Mouse (Mus musculus): ENCODE results near the gene Cpsf2. TPM values are rescaled to one million over a fixed set of nuclear protein-coding genes. Genes with fewer than 3 reads are reported as not detected.
"Not testable (repeated sequence)": the region's sequence is repeated elsewhere in the genome, so short reads cannot be mapped to it uniquely, and the experiment has no call there.

Gene Cpsf2
- polyA plus RNA-seq, 1 experiment from 2014 or later = 25.1 TPM

GRCm38 (mm10) chr12:101958960-101959780, 16.6 kb upstream of the Cpsf2 start:
- not testable (repeated sequence) for H3K4me1 ChIP-seq; H3K9ac ChIP-seq; H3K9me3 ChIP-seq (replicated peaks); ATAC-seq (ENCODE audit: insufficient number of reproducible peaks, low FRiP score, low TSS enrichment, low read depth); H3K36me3 ChIP-seq; H3K27ac ChIP-seq (replicated peaks); H3K27me3 ChIP-seq
- Histone ChIP-seq H3K4me2 (replicated peaks) (peak overlapping the region; percentile 30), H3K4me3 (replicated peaks) (0 out of 2 replicates have a peak overlapping the region, but pooled peaks have one; percentile 73)
- 92% methylated on average over 5 of the region's 5 CpGs for WGBS

GRCm38 (mm10) chr12:101971311-101971710, 4.5 kb upstream of the Cpsf2 start:
- no peak overlapping the region for H3K4me2 ChIP-seq (replicated peaks)
- H3K4me3 ChIP-seq (replicated peaks) = no peak overlapping the region
- H3K27me3 ChIP-seq = no peaks in the 10 kb centered on the region
- 91% methylated on average over 2 of the region's 2 CpGs for WGBS
- H3K27ac ChIP-seq (replicated peaks) = no peak overlapping the region
- peaks cover 19% of the 10 kb centered on the region for H3K36me3 ChIP-seq
- H3K4me1 ChIP-seq = peaks cover 8% of the 10 kb centered on the region
- no peak overlapping the region for H3K9ac ChIP-seq
- ATAC-seq (ENCODE audit: insufficient number of reproducible peaks, low FRiP score, low TSS enrichment, low read depth) = no peak
- no peaks in the 10 kb centered on the region for H3K9me3 ChIP-seq (replicated peaks)

GRCm38 (mm10) chr12:101972230-101972629, 3.6 kb upstream of the Cpsf2 start:
- no peak overlapping the region for H3K9ac ChIP-seq
- no peaks in the 10 kb centered on the region for H3K9me3 ChIP-seq (replicated peaks)
- WGBS = 88% methylated on average over 3 of the region's 3 CpGs
- H3K4me1 ChIP-seq = peaks cover 15% of the 10 kb centered on the region
- ATAC-seq (ENCODE audit: insufficient number of reproducible peaks, low FRiP score, low TSS enrichment, low read depth) = no peak
- H3K27ac ChIP-seq (replicated peaks) = no peak overlapping the region
- no peaks in the 10 kb centered on the region for H3K27me3 ChIP-seq
- no peak overlapping the region for H3K4me3 ChIP-seq (replicated peaks)
- H3K4me2 ChIP-seq (replicated peaks) = no peak overlapping the region
- peaks cover 17% of the 10 kb centered on the region for H3K36me3 ChIP-seq

GRCm38 (mm10) chr12:101974571-101974970, 1.2 kb upstream of the Cpsf2 start:
- 20% methylated on average over 1 of the region's 1 CpGs for WGBS
- H3K27ac ChIP-seq (replicated peaks) = no peak overlapping the region

GRCm38 (mm10) chr12:101975167-101975600, 604 bp upstream of the Cpsf2 start:
- H3K9ac ChIP-seq = peak overlapping the region; percentile 87
- ATAC-seq (ENCODE audit: insufficient number of reproducible peaks, low FRiP score, low TSS enrichment, low read depth) = no peak; the same call in 1 of the 2 replicates
- no peaks in the 10 kb centered on the region for H3K9me3 ChIP-seq (replicated peaks)
- H3K4me2 ChIP-seq (replicated peaks) = peak overlapping the region; percentile 60
- WGBS = under 1% methylated on average over 23 of the region's 23 CpGs
- H3K27ac ChIP-seq (replicated peaks) = peak overlapping the region; percentile 94
- peak overlapping the region; percentile 93 for H3K4me3 ChIP-seq (replicated peaks)
- H3K4me1 ChIP-seq = peaks cover 23% of the 10 kb centered on the region
- H3K27me3 ChIP-seq = no peaks in the 10 kb centered on the region
- no peaks in the 10 kb centered on the region for H3K36me3 ChIP-seq

More at GRCm38 (mm10) chr12:101974571-101974970, 1.2 kb upstream of the Cpsf2 start:
- peak overlapping the region; percentile 87 for H3K9ac ChIP-seq
- peak overlapping the region; percentile 93 for H3K4me3 ChIP-seq (replicated peaks)
- H3K9me3 ChIP-seq (replicated peaks) = no peaks in the 10 kb centered on the region
- peaks cover 23% of the 10 kb centered on the region for H3K4me1 ChIP-seq
- no peak for ATAC-seq (ENCODE audit: insufficient number of reproducible peaks, low FRiP score, low TSS enrichment, low read depth)
- peaks cover under 1% of the 10 kb centered on the region; the same call in 1 of the 2 replicates for H3K36me3 ChIP-seq
- H3K4me2 ChIP-seq (replicated peaks) = peak overlapping the region; percentile 60
- H3K27me3 ChIP-seq = no peaks in the 10 kb centered on the region

GRCm38 (mm10) chr12:101976651-101977403, 1.0 kb downstream of the Cpsf2 start:
- Histone ChIP-seq H3K27me3 (no peaks in the 10 kb centered on the region), H3K27ac (replicated peaks) (peak overlapping the region; percentile 94; the same call in 1 of the 2 replicates), H3K9ac (peak overlapping the region; percentile 87), H3K36me3 (no peaks in the 10 kb centered on the region), H3K4me1 (peaks cover 23% of the 10 kb centered on the region), H3K4me3 (replicated peaks) (peak overlapping the region; percentile 93), H3K9me3 (replicated peaks) (no peaks in the 10 kb centered on the region), H3K4me2 (replicated peaks) (peak overlapping the region; percentile 60)
- 12% methylated on average over 13 of the region's 13 CpGs for WGBS
- no peak for ATAC-seq (ENCODE audit: insufficient number of reproducible peaks, low FRiP score, low TSS enrichment, low read depth)

GRCm38 (mm10) chr12:101977404-101977915, 1.7 kb downstream of the Cpsf2 start:
- Histone ChIP-seq H3K9me3 (replicated peaks) (no peaks in the 10 kb centered on the region), H3K4me1 (peaks cover 23% of the 10 kb centered on the region), H3K9ac (no peak overlapping the region), H3K27ac (replicated peaks) (no peak overlapping the region), H3K4me2 (replicated peaks) (peak overlapping the region; percentile 60; the same call in 1 of the 2 replicates), H3K4me3 (replicated peaks) (peak overlapping the region; percentile 93; the same call in 1 of the 2 replicates), H3K36me3 (peaks cover 2% of the 10 kb centered on the region; the same call in 1 of the 2 replicates), H3K27me3 (no peaks in the 10 kb centered on the region)
- no peak for ATAC-seq (ENCODE audit: insufficient number of reproducible peaks, low FRiP score, low TSS enrichment, low read depth)
- 91% methylated on average over 10 of the region's 10 CpGs for WGBS

GRCm38 (mm10) chr12:101978162-101978561, 2.4 kb downstream of the Cpsf2 start:
- H3K9ac ChIP-seq = no peak overlapping the region
- no peaks in the 10 kb centered on the region for H3K9me3 ChIP-seq (replicated peaks)
- peaks cover 23% of the 10 kb centered on the region for H3K4me1 ChIP-seq
- no peak overlapping the region for H3K4me3 ChIP-seq (replicated peaks)
- H3K27me3 ChIP-seq = no peaks in the 10 kb centered on the region
- no peak for ATAC-seq (ENCODE audit: insufficient number of reproducible peaks, low FRiP score, low TSS enrichment, low read depth)
- no peak overlapping the region for H3K27ac ChIP-seq (replicated peaks)
- H3K36me3 ChIP-seq = peaks cover 9% of the 10 kb centered on the region
- H3K4me2 ChIP-seq (replicated peaks) = no peak overlapping the region
- WGBS = 79% methylated on average over 5 of the region's 5 CpGs

- Histone ChIP-seq H3K9me3 (replicated peaks) (no peaks in the 10 kb centered on the region), H3K27ac (replicated peaks) (no peak overlapping the region), H3K27me3 (no peaks in the 10 kb centered on the region), H3K36me3 (peaks cover 13% of the 10 kb centered on the region), H3K4me2 (replicated peaks) (no peak overlapping the region), H3K9ac (no peak overlapping the region), H3K4me3 (replicated peaks) (no peak overlapping the region), H3K4me1 (peaks cover 23% of the 10 kb centered on the region)
- WGBS = 77% methylated on average over 1 of the region's 1 CpGs
- no peak for ATAC-seq (ENCODE audit: insufficient number of reproducible peaks, low FRiP score, low TSS enrichment, low read depth)
Measured at GRCm38 (mm10) chr12:101978588-101978987, 2.8 kb downstream of the Cpsf2 start.

- H3K36me3 ChIP-seq = peaks cover 20% of the 10 kb centered on the region
- H3K27me3 ChIP-seq = no peaks in the 10 kb centered on the region
- no peak overlapping the region for H3K27ac ChIP-seq (replicated peaks)
- H3K9me3 ChIP-seq (replicated peaks) = no peaks in the 10 kb centered on the region
- H3K4me1 ChIP-seq = peaks cover 22% of the 10 kb centered on the region
- no peak overlapping the region for H3K9ac ChIP-seq
- H3K4me2 ChIP-seq (replicated peaks) = no peak overlapping the region
- H3K4me3 ChIP-seq (replicated peaks) = no peak overlapping the region
- 81% methylated on average over 8 of the region's 8 CpGs for WGBS
- no peak for ATAC-seq (ENCODE audit: insufficient number of reproducible peaks, low FRiP score, low TSS enrichment, low read depth)
Measured at GRCm38 (mm10) chr12:101979213-101979750, 3.5 kb downstream of the Cpsf2 start.

GRCm38 (mm10) chr12:101980266-101980665, 4.5 kb downstream of the Cpsf2 start:
- H3K4me2 ChIP-seq (replicated peaks) = no peak overlapping the region
- peaks cover 15% of the 10 kb centered on the region for H3K4me1 ChIP-seq
- WGBS = 71% methylated on average over 5 of the region's 5 CpGs
- no peaks in the 10 kb centered on the region for H3K27me3 ChIP-seq
- ATAC-seq (ENCODE audit: insufficient number of reproducible peaks, low FRiP score, low TSS enrichment, low read depth) = no peak
- H3K9ac ChIP-seq = no peak overlapping the region
- H3K36me3 ChIP-seq = peaks cover 28% of the 10 kb centered on the region
- H3K27ac ChIP-seq (replicated peaks) = no peak overlapping the region
- no peak overlapping the region for H3K4me3 ChIP-seq (replicated peaks)
- H3K9me3 ChIP-seq (replicated peaks) = no peaks in the 10 kb centered on the region
